Mouse (Mus musculus) brain, adult 2 months (tissue): ENCODE results near the gene Mark2.
A peak's percentile ranks its signal among the peaks of the same experiment; 100 is the strongest.

ENCODE experiments used
- DNase-seq: peaks from one replicate; pipeline ENCODE4 v3.0.0; 2011; ENCODE audit warnings: low read depth, low spot score

Gene Mark2

DNA sequence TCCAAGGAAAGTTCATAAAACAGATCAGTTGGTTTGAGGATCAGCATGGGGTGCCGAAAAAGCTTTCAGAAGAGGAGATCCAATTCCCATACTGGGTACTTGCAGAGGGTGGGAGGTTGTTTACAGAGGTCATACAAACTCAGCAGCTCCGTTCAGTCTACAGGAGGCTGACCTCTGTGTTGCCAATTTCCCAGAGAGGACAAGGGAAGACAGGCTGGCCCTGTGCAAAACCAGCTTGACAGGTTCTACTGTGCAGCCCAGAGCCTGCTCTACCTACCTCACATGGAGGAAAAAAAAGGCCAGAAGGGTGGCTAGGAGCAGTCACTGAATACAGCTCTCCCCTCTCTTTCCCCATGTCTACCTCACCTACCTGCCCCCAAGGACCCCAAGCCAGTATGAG lies 7.6 kb downstream of the Mark2 start:
- DNase-seq = no peak

DNA sequence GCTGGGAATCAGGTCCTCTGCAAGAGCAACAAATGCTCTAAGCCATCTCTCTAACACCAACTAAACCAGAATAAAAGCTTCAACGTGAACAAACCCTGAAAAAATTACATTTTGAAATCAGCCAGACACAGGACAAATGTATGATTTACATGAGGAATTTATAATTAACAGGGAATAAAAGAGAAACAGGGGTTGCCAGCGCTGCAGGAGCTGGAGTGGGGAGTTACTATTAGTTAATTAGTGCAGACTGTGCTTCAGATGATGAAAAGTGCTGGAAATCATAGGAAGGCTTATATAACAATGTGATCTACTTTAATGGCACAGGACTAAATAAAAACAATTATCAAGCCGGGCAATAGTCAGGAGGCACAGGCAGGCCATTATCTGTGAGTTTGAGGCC lies 20.3 kb downstream of the Mark2 start:
- no peak for DNase-seq

GRCm38 (mm10) chr19:7320181-7320580 lies 21.5 kb downstream of the Mark2 start:
- no peak for DNase-seq

GRCm38 (mm10) chr19:7317716-7318115 lies 23.9 kb downstream of the Mark2 start:
- DNase-seq = no peak

DNA sequence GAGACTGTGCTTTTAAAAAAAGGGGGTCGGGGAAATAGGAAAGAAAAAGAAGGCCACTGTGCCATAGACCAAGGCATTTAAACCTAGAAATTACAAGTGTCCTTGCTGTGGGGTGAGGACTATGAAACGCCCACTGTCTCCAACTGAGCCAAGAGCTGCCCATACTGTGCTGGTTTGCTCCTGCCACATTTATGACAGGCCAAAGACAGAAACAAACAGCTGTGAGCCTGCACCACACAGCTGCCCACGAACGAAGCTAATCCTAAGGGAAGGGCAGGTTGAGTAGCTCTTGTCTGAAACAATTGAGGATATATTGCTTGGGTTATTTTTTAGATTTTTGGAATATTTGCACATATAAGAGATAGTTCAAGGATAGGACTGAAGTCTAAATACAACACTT lies 24.8 kb downstream of the Mark2 start:
- DNase-seq = peak; percentile 52

DNA sequence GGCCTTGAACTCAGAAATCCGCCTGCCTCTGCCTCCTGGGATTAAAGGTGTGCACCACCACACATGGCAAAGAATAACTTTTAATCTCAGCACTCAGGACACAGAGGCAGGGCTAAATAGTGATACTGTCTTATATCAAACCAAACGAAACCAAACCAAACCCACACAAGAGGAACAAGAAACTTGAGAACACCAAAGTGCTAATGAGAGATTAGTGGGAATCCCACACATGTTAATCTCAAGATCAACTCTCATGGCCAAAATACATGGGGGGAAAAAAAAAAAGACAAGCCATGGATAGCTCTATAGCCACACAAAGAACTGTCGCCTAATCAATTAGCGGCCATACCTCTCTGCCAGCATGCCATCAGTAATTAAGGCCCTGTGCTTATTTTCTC lies 26.1 kb downstream of the Mark2 start:
- no peak for DNase-seq

- DNase-seq = peak; percentile 65
Observed at GRCm38 (mm10) chr19:7314976-7315586, 26.6 kb downstream of the Mark2 start.

- DNase-seq = no peak
Observed at GRCm38 (mm10) chr19:7313660-7314059, 28.0 kb downstream of the Mark2 start.

- DNase-seq = peak; percentile 94
Observed at GRCm38 (mm10) chr19:7311306-7311705, 30.4 kb downstream of the Mark2 start.

DNA sequence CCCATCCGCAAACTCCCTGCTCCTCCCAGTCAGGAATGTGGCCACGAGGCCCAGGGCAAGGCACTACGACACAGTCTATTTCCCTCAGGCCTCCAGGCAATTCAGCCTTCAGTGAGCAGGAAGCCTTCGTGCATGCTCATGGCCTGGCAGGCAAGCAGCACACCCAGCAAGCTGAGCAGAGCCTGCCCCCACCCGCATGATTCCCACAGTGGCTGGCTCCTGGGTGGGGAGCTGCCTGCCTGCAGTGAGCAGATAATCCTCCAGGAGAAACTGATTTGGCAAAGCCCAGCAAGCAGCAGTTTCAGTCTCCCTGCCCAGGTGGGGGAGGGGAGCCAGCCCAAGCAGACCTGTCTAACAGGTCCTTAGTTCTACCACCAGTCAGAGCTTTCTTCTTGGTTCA lies 31.0 kb downstream of the Mark2 start:
- peak; percentile 75 for DNase-seq

DNA sequence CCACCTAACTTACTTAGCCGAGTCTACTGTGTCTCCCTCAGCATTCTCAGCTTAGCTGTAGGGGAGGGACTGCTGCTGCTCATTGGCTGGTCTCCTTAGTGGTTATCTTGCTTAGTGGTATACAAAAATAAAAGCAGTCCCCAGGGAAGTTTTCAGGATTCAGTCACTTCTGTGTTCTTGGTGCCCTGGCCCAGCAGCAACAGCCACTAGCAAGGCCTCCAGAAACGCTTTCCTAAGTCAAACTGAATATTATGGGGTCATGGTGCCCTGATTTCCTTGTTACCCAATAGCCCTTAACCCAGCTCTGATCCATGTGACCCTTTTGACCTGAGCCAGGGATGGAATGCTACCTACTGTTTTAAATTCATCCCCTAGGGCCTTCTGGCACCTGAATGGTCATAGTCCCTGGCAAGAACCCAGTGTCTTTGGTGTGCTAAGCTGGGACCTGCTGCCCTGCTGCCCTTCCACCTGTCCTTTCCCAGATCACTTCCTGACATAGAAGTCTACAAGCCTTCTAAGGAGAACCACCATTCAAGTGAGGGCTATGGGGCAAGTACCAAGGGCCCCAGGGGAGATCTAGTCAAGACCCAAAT lies 31.8 kb downstream of the Mark2 start:
- DNase-seq = peak; percentile 69

DNA sequence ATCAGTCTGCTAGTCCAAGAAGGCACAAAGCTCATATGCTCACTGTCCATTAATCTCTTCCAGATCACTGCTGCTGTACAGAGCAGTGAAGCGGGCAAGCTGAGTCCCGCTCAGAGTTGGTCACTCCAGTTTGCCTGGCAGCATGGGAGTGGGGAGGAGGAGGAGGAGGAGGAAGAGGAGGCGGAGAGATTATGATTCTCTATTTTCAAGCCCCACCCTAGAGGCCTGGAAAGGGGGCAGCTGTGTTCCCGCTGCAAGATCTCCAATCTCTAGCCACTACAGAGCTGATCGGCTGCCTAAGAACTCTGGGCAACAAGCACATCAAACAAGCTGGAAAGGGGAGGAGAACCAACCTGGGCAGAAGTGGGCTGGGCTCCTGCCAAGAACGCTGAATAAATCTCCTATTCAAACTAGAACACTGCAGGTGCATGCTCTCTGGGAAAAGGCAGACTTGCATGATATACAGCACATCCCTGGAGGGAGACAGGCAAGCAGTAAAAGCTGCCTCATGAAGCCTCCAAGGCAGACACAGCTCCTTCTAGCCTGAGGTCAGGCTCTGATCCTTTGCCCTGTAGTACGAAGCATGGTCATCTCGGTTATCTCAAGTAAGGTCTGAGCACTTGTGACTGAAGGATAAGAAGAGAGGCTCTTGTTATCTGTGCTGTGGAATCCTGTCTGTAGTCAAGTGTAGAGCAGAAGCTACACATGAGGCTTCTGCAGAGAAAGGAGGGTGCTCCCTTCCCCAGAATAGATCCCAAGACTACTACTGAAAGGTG lies 33.5 kb downstream of the Mark2 start:
- DNase-seq = peak; percentile 74

DNA sequence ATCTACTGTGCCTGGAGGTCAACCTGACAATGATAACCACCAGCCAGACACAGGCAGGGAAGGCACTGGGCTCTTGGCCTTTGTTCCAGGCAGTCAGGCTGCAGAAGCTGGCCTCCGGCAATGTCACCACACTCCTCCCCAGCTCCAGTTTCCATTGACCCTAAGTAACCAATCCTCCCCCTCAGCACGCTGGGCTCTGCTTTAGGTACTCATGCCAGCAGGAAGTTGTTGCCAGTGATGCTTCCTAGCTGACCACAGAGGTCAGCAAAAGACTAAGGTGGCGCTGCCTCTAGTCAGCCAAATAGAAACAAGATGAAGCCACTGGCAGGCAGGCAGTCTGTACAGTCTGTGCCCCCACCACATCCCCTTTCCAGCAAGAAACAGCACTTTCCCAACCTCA lies 34.7 kb downstream of the Mark2 start:
- no peak for DNase-seq

- DNase-seq = no peak
Observed at GRCm38 (mm10) chr19:7305380-7306310, 36.0 kb downstream of the Mark2 start.

GRCm38 (mm10) chr19:7304801-7305200 lies 36.9 kb downstream of the Mark2 start:
- DNase-seq = no peak

DNA sequence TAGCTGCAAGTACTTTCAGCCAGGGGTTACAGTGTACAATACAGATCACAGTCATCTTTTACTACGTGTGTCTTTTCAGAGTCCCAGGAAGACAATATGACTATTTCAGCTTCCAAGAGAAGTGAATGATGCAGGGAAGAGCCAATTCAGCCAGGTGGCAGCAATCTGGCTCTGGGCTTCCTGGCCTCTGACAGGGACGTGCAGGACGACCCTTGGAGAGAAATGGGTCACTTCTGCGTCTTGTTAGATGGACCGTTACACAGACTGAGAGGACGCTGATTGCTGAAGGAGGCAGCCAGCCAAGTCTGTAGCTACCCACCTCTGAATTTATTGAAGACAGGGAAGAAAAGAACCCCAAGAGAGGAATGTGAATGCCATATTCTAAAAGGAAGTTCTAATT lies 37.9 kb downstream of the Mark2 start:
- no peak for DNase-seq

- DNase-seq = no peak
Observed at GRCm38 (mm10) chr19:7302493-7302797, 39.2 kb downstream of the Mark2 start.

DNA sequence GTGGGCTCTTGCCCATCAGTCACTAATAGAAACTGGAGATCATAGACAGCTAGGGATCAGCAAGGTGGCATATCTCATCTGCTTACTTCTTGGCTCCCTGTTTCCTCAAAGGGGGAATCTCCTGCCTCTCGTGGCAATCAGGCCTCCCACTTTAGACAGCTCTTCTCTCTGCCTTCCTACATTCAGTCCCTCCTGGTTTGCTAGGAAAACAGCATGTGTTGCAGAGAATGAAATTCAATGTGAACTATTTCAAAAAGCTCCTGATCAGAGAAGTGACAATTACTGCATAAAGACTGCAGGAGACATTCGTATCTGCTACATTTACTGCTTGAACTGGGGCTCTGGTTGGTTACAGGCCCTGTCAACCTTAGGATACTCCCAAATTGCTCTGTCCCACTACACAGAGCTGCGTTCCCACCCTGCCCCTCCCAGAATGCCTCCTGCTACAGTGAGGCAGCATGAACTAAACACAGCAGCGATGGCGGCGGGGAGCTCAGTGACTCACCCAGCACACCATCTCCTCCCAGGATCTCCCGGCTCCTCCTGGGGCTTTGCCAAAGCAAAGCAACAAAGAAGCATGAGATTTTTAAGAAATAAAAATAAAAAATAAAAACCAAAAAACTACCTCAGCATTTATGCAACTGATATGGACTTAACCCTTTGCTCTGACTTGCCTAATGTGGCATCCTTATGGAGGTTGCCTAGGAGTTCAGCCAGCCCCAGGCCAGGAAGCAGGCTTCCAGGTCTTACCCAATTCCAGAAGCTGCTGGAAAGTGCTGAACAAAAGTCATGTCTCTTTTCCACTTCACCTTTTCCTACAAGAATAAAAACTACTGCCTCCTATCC lies 39.8 kb downstream of the Mark2 start:
- peak; percentile 91 for DNase-seq

- no peak for DNase-seq
Observed at GRCm38 (mm10) chr19:7300078-7300477, 41.6 kb downstream of the Mark2 start.

GRCm38 (mm10) chr19:7299052-7299451 lies 42.6 kb downstream of the Mark2 start:
- peak; percentile 94 for DNase-seq

GRCm38 (mm10) chr19:7295959-7296358 lies 45.7 kb downstream of the Mark2 start:
- DNase-seq = no peak
